Mouse (Mus musculus): ENCODE results near the gene Gm11060. TPM values are rescaled to one million over a fixed set of nuclear protein-coding genes. Genes with fewer than 3 reads are reported as not detected.

Gene Gm11060
- not detected in 2 replicates for polyA plus RNA-seq (2015; fragmentation: Nextera tagmentation; extraction: Ambion mirVana)

DNA sequence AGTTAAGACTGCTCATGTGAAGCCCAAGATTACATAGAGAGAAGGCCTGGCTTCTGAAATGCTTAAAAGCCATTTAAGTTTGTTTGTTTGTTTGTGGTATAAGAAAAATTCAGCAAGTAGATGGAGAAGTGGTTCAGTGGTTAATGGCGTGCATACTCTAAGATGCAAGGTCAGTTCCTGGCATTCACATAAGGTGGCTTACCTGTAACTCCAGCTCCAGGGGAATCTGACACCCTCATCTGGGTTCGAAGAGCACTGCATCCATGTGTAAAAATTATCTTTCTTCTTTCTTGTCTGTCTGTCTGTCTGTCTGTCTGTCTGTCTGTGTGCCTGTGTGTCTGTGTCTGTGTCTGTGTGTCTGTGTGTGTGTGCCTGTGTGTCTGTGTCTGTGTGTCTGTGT is at the start of gene Gm11060:
Gene Gm11060, plus strand, starts transcription at position 301 of the 400 bp plus-strand sequence.

GRCm38 (mm10) chr2:105126279-105126678 is 34.5 kb downstream of the Gm11060 start, which contains the start of gene Wt1:
Gene Wt1, plus strand, starts transcription at chr2:105126529.

Other genes with a start within 250 kb of the Gm11060 start
- gene Prrg4, start 242.1 kb upstream of the Gm11060 start, polyA plus RNA-seq (2015; fragmentation: Nextera tagmentation; extraction: Ambion mirVana): 0.49 and 0.72 TPM in 2 replicates
- gene Ccdc73, start 224.2 kb upstream of the Gm11060 start, polyA plus RNA-seq (2015; fragmentation: Nextera tagmentation; extraction: Ambion mirVana): 7.6 and 8.3 TPM in 2 replicates
- 231 and 236 TPM in 2 replicates for gene Eif3m, start 74.9 kb upstream of the Gm11060 start, polyA plus RNA-seq (2015; fragmentation: Nextera tagmentation; extraction: Ambion mirVana)
- gene Wt1, start 34.5 kb downstream of the Gm11060 start, polyA plus RNA-seq (2015; fragmentation: Nextera tagmentation; extraction: Ambion mirVana): 21.9 and 31.3 TPM in 2 replicates
- 0.10 TPM in 1 of 2 replicates, not detected in the other for gene Them7, start 132.3 kb downstream of the Gm11060 start, polyA plus RNA-seq (2015; fragmentation: Nextera tagmentation; extraction: Ambion mirVana)